Mouse (Mus musculus) olfactory bulb, adult 2 months (tissue): ENCODE results near the gene Inpp5b. TPM values are rescaled to one million over a fixed set of nuclear protein-coding genes. Genes with fewer than 3 reads are reported as not detected.

ENCODE experiments used
- H3K27ac ChIP-seq: fragments of 200-500 bp; 2 replicates; pipeline ENCODE4 v1.5.1; 2012; ENCODE audit warnings: low read depth, low read length; ENCODE audit not compliant: insufficient read depth
- H3K4me1 ChIP-seq: fragments of 200-500 bp; 2 replicates; pipeline ENCODE4 v1.6.1; 2012; ENCODE audit warnings: low read length; ENCODE audit not compliant: control insufficient read depth, insufficient read depth
- H3K4me3 ChIP-seq: fragments of 200-500 bp; 2 replicates; pipeline ENCODE4 v1.5.1; 2012; ENCODE audit warnings: mild to moderate bottlenecking, low read depth, low read length, moderate library complexity; ENCODE audit not compliant: insufficient read depth
- CTCF ChIP-seq: fragments of 200-500 bp; IDR thresholded peaks from 2 replicates; pipeline ENCODE4 v1.5.1; 2012; ENCODE audit warnings: low read depth, mild to moderate bottlenecking, low read length, moderate library complexity; ENCODE audit not compliant: insufficient read depth
- POLR2A ChIP-seq: fragments of 200-500 bp; IDR thresholded peaks from 2 replicates; pipeline ENCODE4 v1.6.1; 2012; ENCODE audit warnings: mild to moderate bottlenecking, low read depth, low read length, moderate library complexity; ENCODE audit not compliant: insufficient read depth
- WGBS: fragments of 180-500 bp; shearing (Covaris S2); methylation state at CpG from one replicate; pipeline ENCODE4 v1.1.7; 2018; 5-methylcytosine and 5-hydroxymethylcytosine counted together
- polyA plus RNA-seq: library from polyadenylated mRNA; stranded (reverse); fragments of >200 nt; gene quantifications from 2 replicates; pipeline ENCODE4 v1.2.4, GENCODE M21; 2012; ENCODE audit warnings: low replicate concordance; ENCODE audit not compliant: missing spikeins, insufficient read depth, insufficient read length

Inpp5b gene
- polyA plus RNA-seq, 1 experiment = not detected

DNA sequence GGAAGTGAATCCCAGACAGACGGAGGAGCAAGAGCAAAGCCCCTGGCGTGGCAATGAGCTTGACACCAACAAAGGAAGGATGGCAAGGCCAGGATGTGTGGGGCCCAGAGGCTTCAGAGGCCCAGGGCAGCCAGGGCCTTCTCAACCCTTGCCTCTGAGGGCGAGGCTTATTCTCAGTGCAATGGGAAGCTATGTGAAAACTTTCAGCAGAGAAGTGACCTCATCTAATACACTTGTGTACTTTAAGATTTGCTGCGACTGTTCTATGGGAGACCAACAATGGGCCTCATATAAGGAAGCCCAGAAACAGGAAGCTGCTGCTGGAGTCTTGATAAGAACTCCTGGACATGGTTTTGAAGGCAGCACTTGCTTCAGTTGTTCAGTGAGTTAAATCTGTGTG, 30.5 kb downstream of the Inpp5b start:
- Histone ChIP-seq H3K4me1 (peaks cover 2% of the 10 kb centered on the region; the same call in 1 of the 2 replicates), H3K27ac (no peak overlapping the region), H3K4me3 (no peak overlapping the region)
- 63% methylated on average over 4 of the region's 4 CpGs for WGBS
- TF ChIP-seq POLR2A (no peak), CTCF (no peak)

DNA sequence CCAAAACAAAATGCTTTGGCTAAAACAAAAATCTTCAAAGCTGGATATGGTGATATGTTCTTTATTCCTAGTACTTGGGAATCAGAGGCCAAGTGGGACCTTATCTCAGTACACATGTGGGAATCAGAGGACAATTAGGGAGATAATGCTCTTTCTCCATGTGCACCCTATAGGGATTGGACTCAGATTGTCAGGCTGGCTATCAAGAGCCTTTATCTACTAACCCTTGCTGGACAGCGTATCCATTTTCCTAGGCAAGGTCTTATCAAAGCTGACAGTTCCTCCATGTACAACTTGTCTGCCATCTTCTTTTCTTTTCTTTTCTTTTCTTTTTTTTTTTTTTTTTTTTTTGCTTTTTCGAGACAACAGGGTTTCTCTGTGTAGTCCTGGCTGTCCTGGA, 31.8 kb downstream of the Inpp5b start:
- H3K4me1 ChIP-seq = peaks cover 2% of the 10 kb centered on the region; the same call in 1 of the 2 replicates
- 96% methylated on average over 1 of the region's 2 CpGs for WGBS

GRCm38 (mm10) chr4:124773995-124774394, 32.3 kb downstream of the Inpp5b start:
- Histone ChIP-seq H3K27ac (no peak overlapping the region), H3K4me1 (peaks cover 2% of the 10 kb centered on the region; the same call in 1 of the 2 replicates), H3K4me3 (no peak overlapping the region)
- no peak for TF ChIP-seq POLR2A
- no peak for TF ChIP-seq CTCF
- WGBS = 95% methylated on average over 6 of the region's 6 CpGs

More for the DNA sequence above, 31.8 kb downstream of the Inpp5b start:
- no peak overlapping the region for H3K4me3 ChIP-seq
- TF ChIP-seq POLR2A (no peak), CTCF (no peak)
- H3K27ac ChIP-seq = no peak overlapping the region

DNA sequence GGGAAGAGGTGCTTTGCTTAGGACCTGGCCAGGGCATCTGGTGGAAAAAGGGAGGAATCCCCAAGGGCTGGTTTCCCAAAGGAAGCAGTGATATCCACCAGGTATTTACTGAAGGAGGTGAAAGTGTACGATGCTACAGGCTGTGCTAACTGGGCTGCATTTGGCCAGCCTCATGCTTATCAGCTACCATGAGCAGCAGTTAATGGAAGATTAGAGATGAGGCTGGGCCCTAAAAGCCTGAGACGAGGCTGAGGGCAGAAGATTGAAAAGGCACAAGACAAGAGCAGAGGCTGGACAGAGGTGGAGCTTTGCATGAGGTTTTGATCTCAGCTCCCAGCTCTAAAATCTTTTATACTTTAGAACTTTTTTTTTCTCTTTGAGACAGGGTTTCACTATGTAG, 32.8 kb downstream of the Inpp5b start:
- 91% methylated on average over 2 of the region's 2 CpGs for WGBS
- H3K4me3 ChIP-seq = no peak overlapping the region
- peaks cover 2% of the 10 kb centered on the region; the same call in 1 of the 2 replicates for H3K4me1 ChIP-seq
- H3K27ac ChIP-seq = no peak overlapping the region
- TF ChIP-seq CTCF = no peak
- TF ChIP-seq POLR2A = no peak

GRCm38 (mm10) chr4:124781361-124781760, 39.7 kb downstream of the Inpp5b start:
- no peak overlapping the region for H3K4me3 ChIP-seq
- TF ChIP-seq CTCF = no peak
- TF ChIP-seq POLR2A = no peak
- no peak overlapping the region for H3K27ac ChIP-seq
- H3K4me1 ChIP-seq = no peaks in the 10 kb centered on the region
- WGBS = 72% methylated on average over 7 of the region's 7 CpGs

- TF ChIP-seq CTCF = no peak
- TF ChIP-seq POLR2A = no peak
- 94% methylated on average over 8 of the region's 8 CpGs for WGBS
- H3K27ac ChIP-seq = no peak overlapping the region
- H3K4me1 ChIP-seq = no peaks in the 10 kb centered on the region
- no peak overlapping the region for H3K4me3 ChIP-seq
Measured at GRCm38 (mm10) chr4:124782395-124782794, 40.7 kb downstream of the Inpp5b start.

DNA sequence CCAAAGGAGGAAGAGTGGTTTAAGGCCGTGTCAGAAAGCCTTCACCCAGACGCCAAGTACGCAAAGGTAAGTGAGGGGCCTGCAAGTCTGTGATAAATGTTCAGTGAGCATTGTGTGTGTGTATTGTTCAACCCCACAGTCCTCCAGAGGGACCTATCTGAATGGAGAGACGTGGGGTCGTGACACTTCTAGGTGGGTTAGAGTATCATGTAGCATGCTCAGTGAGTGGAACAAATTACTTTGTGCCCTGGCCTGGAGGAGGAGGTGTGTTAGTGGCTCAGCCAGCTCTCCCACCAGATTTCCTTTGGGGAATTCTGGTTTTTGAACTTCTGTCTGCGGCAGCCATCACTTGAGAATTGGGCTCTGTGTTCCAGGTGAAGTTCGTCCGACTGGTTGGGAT, 42.3 kb downstream of the Inpp5b start:
- TF ChIP-seq CTCF (no peak), POLR2A (no peak)
- no peak overlapping the region for H3K4me3 ChIP-seq
- H3K4me1 ChIP-seq = no peaks in the 10 kb centered on the region
- no peak overlapping the region for H3K27ac ChIP-seq
- 88% methylated on average over 8 of the region's 8 CpGs for WGBS

- H3K4me1 ChIP-seq = no peaks in the 10 kb centered on the region
- no peak overlapping the region for H3K27ac ChIP-seq
- TF ChIP-seq CTCF (no peak), POLR2A (no peak)
- WGBS = 86% methylated on average over 4 of the region's 4 CpGs
- no peak overlapping the region for H3K4me3 ChIP-seq
Measured at GRCm38 (mm10) chr4:124790013-124790412, 48.4 kb downstream of the Inpp5b start.

DNA sequence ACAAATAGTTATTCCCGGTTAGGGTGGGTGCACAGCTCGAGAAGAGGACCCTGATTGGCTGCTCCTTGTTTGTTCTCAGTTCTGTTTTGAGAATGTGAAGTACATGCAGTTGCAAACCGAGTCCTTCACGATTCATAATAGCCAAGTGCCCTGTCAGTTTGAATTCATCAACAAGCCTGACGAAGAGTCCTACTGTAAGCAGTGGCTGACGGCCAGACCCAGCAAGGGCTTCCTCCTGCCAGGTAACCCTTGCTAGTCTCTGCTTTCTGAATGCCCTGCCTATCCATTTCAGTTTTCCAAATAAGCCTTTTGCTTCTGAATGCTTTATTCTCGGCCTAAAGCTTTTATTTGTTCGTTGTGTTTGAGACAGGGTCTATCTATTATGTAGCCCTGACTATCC, 50.5 kb downstream of the Inpp5b start:
- TF ChIP-seq CTCF (no peak), POLR2A (no peak)
- no peak overlapping the region for H3K27ac ChIP-seq
- WGBS = 82% methylated on average over 8 of the region's 8 CpGs
- no peak overlapping the region for H3K4me3 ChIP-seq
- H3K4me1 ChIP-seq = no peaks in the 10 kb centered on the region

- 94% methylated on average over 8 of the region's 8 CpGs for WGBS
- Histone ChIP-seq H3K4me3 (no peak overlapping the region), H3K4me1 (peaks cover 6% of the 10 kb centered on the region), H3K27ac (no peak overlapping the region)
- TF ChIP-seq CTCF (no peak), POLR2A (no peak)
Measured at GRCm38 (mm10) chr4:124796141-124796540, 54.5 kb downstream of the Inpp5b start.
